Mouse (Mus musculus) forebrain, embryonic 10.5 days (tissue): ENCODE results near the gene Isg20. TPM values are rescaled to one million over a fixed set of nuclear protein-coding genes. Genes with fewer than 3 reads are reported as not detected.

Experiments used
- DNase-seq: peaks from one replicate; pipeline ENCODE4 v3.0.0-alpha.2; 2017; ENCODE audit warnings: low spot score; ENCODE audit errors: extremely low spot score
- H3K27ac ChIP-seq: fragments of 300-500 bp; sonication (generic); 2 replicates; pipeline ENCODE4 v1.5.1; 2016; ENCODE audit warnings: mild to moderate bottlenecking
- H3K27me3 ChIP-seq: fragments of 300-500 bp; sonication (generic); 2 replicates; pipeline ENCODE4 v1.6.1; 2016; ENCODE audit warnings: mild to moderate bottlenecking; ENCODE audit not compliant: poor library complexity, severe bottlenecking
- H3K36me3 ChIP-seq: fragments of 300-500 bp; sonication (generic); replicated peaks from 2 replicates; pipeline ENCODE4 v1.6.1; 2016; ENCODE audit warnings: mild to moderate bottlenecking, moderate library complexity
- H3K4me1 ChIP-seq: fragments of 300-500 bp; sonication (generic); 2 replicates; pipeline ENCODE4 v1.6.1; 2016
- H3K4me3 ChIP-seq: fragments of 300-500 bp; sonication (generic); 2 replicates; pipeline ENCODE4 v1.5.1; 2016; ENCODE audit warnings: mild to moderate bottlenecking, moderate library complexity
- H3K9me3 ChIP-seq: fragments of 300-500 bp; sonication (generic); 2 replicates; pipeline ENCODE4 v1.6.1; 2016; ENCODE audit warnings: mild to moderate bottlenecking, moderate library complexity
- WGBS: fragments of 180-500 bp; shearing (Covaris S2); methylation state at CpG from one replicate; pipeline ENCODE4 v1.1.7; 2016; 5-methylcytosine and 5-hydroxymethylcytosine counted together
- polyA plus RNA-seq: library from polyadenylated mRNA; unstranded; fragments of >200 nt; fragmentation: Nextera tagmentation; extraction: Ambion mirVana; gene quantifications from 2 replicates; pipeline ENCODE4 v1.2.1, GENCODE M21; 2016

The Isg20 gene
- polyA plus RNA-seq, 1 experiment from 2014 or later = 0.40 TPM

- Histone ChIP-seq H3K9me3 (no peaks in the 10 kb centered on the region), H3K4me3 (no peak overlapping the region), H3K27me3 (no peaks in the 10 kb centered on the region), H3K27ac (no peak overlapping the region), H3K4me1 (peaks cover 28% of the 10 kb centered on the region), H3K36me3 (peaks cover 32% of the 10 kb centered on the region)
- 95% methylated on average over 4 of the region's 4 CpGs for WGBS
- DNase-seq = no peak
Measured at GRCm38 (mm10) chr7:78911209-78911608, 2.0 kb upstream of the Isg20 start.

- Histone ChIP-seq H3K9me3 (no peaks in the 10 kb centered on the region), H3K4me1 (peaks cover 28% of the 10 kb centered on the region), H3K4me3 (peak overlapping the region; percentile 34), H3K36me3 (peaks cover 21% of the 10 kb centered on the region), H3K27me3 (no peaks in the 10 kb centered on the region), H3K27ac (peak overlapping the region; percentile 32)
- peak; percentile 38 for DNase-seq
- WGBS = 24% methylated on average over 20 of the region's 20 CpGs
Measured at GRCm38 (mm10) chr7:78912253-78912973, 811 bp upstream of the Isg20 start.

GRCm38 (mm10) chr7:78913649-78914544 is 673 bp downstream of the Isg20 start:
- H3K36me3 ChIP-seq = peaks cover 14% of the 10 kb centered on the region
- H3K4me1 ChIP-seq = peaks cover 28% of the 10 kb centered on the region
- H3K27me3 ChIP-seq = no peaks in the 10 kb centered on the region
- H3K27ac ChIP-seq = no peak overlapping the region
- no peak for DNase-seq
- H3K9me3 ChIP-seq = no peaks in the 10 kb centered on the region
- no peak overlapping the region for H3K4me3 ChIP-seq
- 84% methylated on average over 19 of the region's 19 CpGs for WGBS

GRCm38 (mm10) chr7:78914545-78914845 is 1.3 kb downstream of the Isg20 start:
- 94% methylated on average over 3 of the region's 3 CpGs for WGBS

GRCm38 (mm10) chr7:78914896-78915510 is 1.8 kb downstream of the Isg20 start:
- 84% methylated on average over 11 of the region's 11 CpGs for WGBS
- Histone ChIP-seq H3K4me3 (no peak overlapping the region), H3K27ac (no peak overlapping the region), H3K9me3 (no peaks in the 10 kb centered on the region), H3K36me3 (peaks cover 3% of the 10 kb centered on the region), H3K4me1 (peaks cover 28% of the 10 kb centered on the region), H3K27me3 (no peaks in the 10 kb centered on the region)
- DNase-seq = no peak

More at GRCm38 (mm10) chr7:78914545-78914845, 1.3 kb downstream of the Isg20 start:
- peaks cover 8% of the 10 kb centered on the region for H3K36me3 ChIP-seq
- peaks cover 28% of the 10 kb centered on the region for H3K4me1 ChIP-seq
- DNase-seq = no peak
- no peak overlapping the region for H3K27ac ChIP-seq
- no peaks in the 10 kb centered on the region for H3K9me3 ChIP-seq
- no peak overlapping the region for H3K4me3 ChIP-seq
- H3K27me3 ChIP-seq = no peaks in the 10 kb centered on the region

GRCm38 (mm10) chr7:78918686-78919085 is 5.5 kb downstream of the Isg20 start:
- H3K27me3 ChIP-seq = peaks cover 15% of the 10 kb centered on the region; the same call in 1 of the 2 replicates
- H3K4me3 ChIP-seq = no peak overlapping the region
- no peak overlapping the region for H3K27ac ChIP-seq
- no peak for DNase-seq
- no peaks in the 10 kb centered on the region for H3K9me3 ChIP-seq
- no peaks in the 10 kb centered on the region for H3K36me3 ChIP-seq
- peaks cover 5% of the 10 kb centered on the region; the same call in 1 of the 2 replicates for H3K4me1 ChIP-seq
- 63% methylated on average over 4 of the region's 4 CpGs for WGBS

- H3K9me3 ChIP-seq = no peaks in the 10 kb centered on the region
- WGBS = 89% methylated on average over 7 of the region's 7 CpGs
- no peak for DNase-seq
- H3K36me3 ChIP-seq = no peaks in the 10 kb centered on the region
- no peaks in the 10 kb centered on the region for H3K4me1 ChIP-seq
- no peak overlapping the region for H3K4me3 ChIP-seq
- peaks cover 15% of the 10 kb centered on the region; the same call in 1 of the 2 replicates for H3K27me3 ChIP-seq
- no peak overlapping the region for H3K27ac ChIP-seq
Measured at GRCm38 (mm10) chr7:78922506-78922905, 9.3 kb downstream of the Isg20 start.

GRCm38 (mm10) chr7:78924300-78924699 is 11.1 kb downstream of the Isg20 start:
- H3K27me3 ChIP-seq = peaks cover 15% of the 10 kb centered on the region; the same call in 1 of the 2 replicates
- H3K27ac ChIP-seq = no peak overlapping the region
- H3K9me3 ChIP-seq = no peaks in the 10 kb centered on the region
- 10% methylated on average over 6 of the region's 6 CpGs for WGBS
- H3K4me1 ChIP-seq = no peaks in the 10 kb centered on the region
- H3K36me3 ChIP-seq = no peaks in the 10 kb centered on the region
- DNase-seq = peak; percentile 76
- H3K4me3 ChIP-seq = no peak overlapping the region

GRCm38 (mm10) chr7:78924796-78925195 is 11.6 kb downstream of the Isg20 start:
- DNase-seq = no peak
- peaks cover 15% of the 10 kb centered on the region; the same call in 1 of the 2 replicates for H3K27me3 ChIP-seq
- H3K4me3 ChIP-seq = no peak overlapping the region
- no peak overlapping the region for H3K27ac ChIP-seq
- no peaks in the 10 kb centered on the region for H3K4me1 ChIP-seq
- 72% methylated on average over 7 of the region's 7 CpGs for WGBS
- no peaks in the 10 kb centered on the region for H3K9me3 ChIP-seq
- no peaks in the 10 kb centered on the region for H3K36me3 ChIP-seq

GRCm38 (mm10) chr7:78925680-78926079 is 12.5 kb downstream of the Isg20 start:
- Histone ChIP-seq H3K4me1 (no peaks in the 10 kb centered on the region), H3K27me3 (peaks cover 15% of the 10 kb centered on the region; the same call in 1 of the 2 replicates), H3K27ac (no peak overlapping the region), H3K9me3 (no peaks in the 10 kb centered on the region), H3K4me3 (no peak overlapping the region), H3K36me3 (no peaks in the 10 kb centered on the region)
- no peak for DNase-seq
- WGBS = 81% methylated on average over 7 of the region's 7 CpGs

GRCm38 (mm10) chr7:78926156-78926555 is 12.9 kb downstream of the Isg20 start:
- no peaks in the 10 kb centered on the region for H3K9me3 ChIP-seq
- DNase-seq = no peak
- H3K27ac ChIP-seq = no peak overlapping the region
- no peaks in the 10 kb centered on the region for H3K4me1 ChIP-seq
- no peak overlapping the region for H3K4me3 ChIP-seq
- no peaks in the 10 kb centered on the region for H3K36me3 ChIP-seq
- H3K27me3 ChIP-seq = peaks cover 15% of the 10 kb centered on the region; the same call in 1 of the 2 replicates
- WGBS = 84% methylated on average over 9 of the region's 9 CpGs

GRCm38 (mm10) chr7:78927266-78927665 is 14.0 kb downstream of the Isg20 start:
- H3K27me3 ChIP-seq = peaks cover 14% of the 10 kb centered on the region; the same call in 1 of the 2 replicates
- DNase-seq = no peak
- no peaks in the 10 kb centered on the region for H3K4me1 ChIP-seq
- H3K9me3 ChIP-seq = no peaks in the 10 kb centered on the region
- no peak overlapping the region for H3K4me3 ChIP-seq
- WGBS = 90% methylated on average over 3 of the region's 3 CpGs
- H3K27ac ChIP-seq = no peak overlapping the region
- H3K36me3 ChIP-seq = no peaks in the 10 kb centered on the region
